Mouse (Mus musculus) liver, postnatal 0 days (tissue): ENCODE data around the gene Slc9a7.

Source experiments
- CTCF ChIP-seq: sonication (generic); IDR thresholded peaks from 2 replicates; pipeline ENCODE4 v1.5.1; 2016; ENCODE audit warnings: antibody characterized with exemption, low read depth
- EP300 ChIP-seq: IDR thresholded peaks from 2 replicates; pipeline ENCODE4 v1.6.1; 2016; ENCODE audit warnings: antibody characterized with exemption, low read depth, mild to moderate bottlenecking

DNA sequence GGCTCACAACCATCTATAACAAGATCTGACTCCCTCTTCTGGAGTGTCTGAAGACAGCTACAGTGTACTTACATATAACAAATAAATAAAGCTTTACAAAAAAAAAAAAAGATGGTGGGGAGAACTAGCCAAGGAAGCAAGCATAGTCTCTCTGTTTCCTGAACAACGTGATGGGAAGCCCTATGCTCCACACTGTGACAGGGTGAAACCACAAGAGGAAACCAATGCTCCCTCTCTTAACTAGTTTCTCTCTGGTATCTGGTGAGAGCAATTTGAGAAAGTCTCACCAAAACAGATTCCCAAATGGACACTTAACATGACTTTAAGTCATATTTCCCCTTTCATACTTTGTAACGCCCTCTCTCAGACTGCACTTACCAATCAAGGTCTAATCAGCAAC is 5.4 kb downstream of the Slc9a7 start:
- TF ChIP-seq CTCF (no peak), EP300 (no peak)
